Mouse (Mus musculus) left cerebral cortex, postnatal 10 days (tissue): Measurements from ENCODE around the gene Trappc11. TPM values are rescaled to one million over a fixed set of nuclear protein-coding genes. Genes with fewer than 3 reads are reported as not detected.
"Not testable (repeated sequence)": the region's sequence is repeated elsewhere in the genome, so short reads cannot be mapped to it uniquely, and the experiment has no call there.

Experiments used
- DNase-seq, 2 experiments: peaks; one replicate each; pipeline ENCODE4 v3.0.0; 2021 to 2022; ENCODE audit warnings: low spot score in 2 of 2, mixed read lengths in 1 of 2; ENCODE audit errors: extremely low spot score in 1 of 2
- intact Hi-C: fragments of 180-260 bp; cut with DNase I; formaldehyde crosslinking; loops from one replicate; pipeline ENCODE4 v1.15.1; 2025
- total RNA-seq, 2 experiments: library from RNA; stranded (reverse); gene quantifications; 2 replicates each; pipeline ENCODE4 v1.2.3; 2021

Gene Trappc11
- total RNA-seq, 2 experiments from 2014 or later = 51.4 to 54.0 TPM

DNA sequence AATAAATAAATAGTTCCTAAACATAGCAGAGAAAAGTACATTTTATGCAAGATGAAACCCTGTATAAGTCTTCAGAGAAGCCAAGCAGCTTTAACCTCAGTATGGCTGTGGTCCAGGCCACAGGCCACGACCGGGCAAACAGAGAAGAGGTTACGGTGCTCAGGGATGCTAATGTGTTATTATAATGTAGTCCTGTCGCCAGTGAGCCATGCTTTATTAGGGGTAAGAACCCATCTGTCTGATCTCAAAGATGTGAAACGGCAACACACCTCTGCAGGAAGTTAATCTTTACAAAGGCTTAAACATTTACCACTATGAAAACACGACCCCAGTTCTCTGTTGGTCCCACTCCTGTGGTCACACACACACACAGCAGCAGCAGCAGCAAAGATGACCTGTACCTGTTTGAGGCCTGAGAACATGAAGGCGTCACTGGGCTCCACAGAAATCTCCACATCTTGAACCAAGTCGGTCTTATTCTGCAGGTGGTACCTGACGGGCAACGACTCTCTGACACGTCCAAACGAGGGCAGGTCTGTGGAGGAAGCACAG, 38.6 kb downstream of the Trappc11 start:
- intact Hi-C loops = no loop called here
- no peak for DNase-seq

DNA sequence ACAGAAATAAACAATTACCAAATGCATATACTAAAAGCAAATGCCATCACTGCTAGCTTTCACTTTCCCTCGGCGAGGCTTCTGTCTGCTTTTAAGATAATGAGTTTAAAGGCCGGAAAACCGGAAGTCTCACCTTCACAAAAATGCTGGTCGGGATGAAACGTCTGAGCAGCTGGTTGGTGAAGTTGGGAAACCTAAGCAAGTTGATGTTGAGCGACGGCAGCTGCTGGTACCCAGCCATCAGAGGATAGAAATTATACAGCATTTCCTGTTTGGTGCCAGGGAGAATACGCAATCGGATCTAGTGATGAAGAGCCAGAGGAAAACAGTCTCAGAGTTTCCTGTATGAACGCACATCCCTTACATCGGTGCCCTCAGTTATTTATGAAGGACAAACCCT, 40.2 kb downstream of the Trappc11 start:
- no peak for DNase-seq
- intact Hi-C loops = no loop called here

DNA sequence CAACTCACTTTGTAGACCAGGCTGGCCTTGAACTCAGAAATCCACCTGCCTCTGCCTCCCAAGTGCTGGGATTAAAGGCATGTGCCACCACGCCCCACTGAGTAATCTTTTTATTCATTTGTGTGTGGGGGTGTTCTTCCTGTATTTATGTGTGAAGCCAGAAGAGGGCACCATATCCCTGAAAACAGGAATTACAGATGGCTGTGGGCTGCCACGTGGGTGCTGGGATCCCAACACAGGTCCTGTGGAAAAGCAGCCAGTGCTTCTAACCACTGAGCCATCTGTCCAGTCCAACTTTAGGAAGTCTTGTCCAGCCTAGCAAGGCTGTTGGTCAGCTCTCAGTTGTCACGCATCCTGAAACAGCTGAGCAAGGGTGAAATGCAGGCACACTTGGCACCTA, 46.0 kb downstream of the Trappc11 start:
- intact Hi-C loops = no loop called here

DNA sequence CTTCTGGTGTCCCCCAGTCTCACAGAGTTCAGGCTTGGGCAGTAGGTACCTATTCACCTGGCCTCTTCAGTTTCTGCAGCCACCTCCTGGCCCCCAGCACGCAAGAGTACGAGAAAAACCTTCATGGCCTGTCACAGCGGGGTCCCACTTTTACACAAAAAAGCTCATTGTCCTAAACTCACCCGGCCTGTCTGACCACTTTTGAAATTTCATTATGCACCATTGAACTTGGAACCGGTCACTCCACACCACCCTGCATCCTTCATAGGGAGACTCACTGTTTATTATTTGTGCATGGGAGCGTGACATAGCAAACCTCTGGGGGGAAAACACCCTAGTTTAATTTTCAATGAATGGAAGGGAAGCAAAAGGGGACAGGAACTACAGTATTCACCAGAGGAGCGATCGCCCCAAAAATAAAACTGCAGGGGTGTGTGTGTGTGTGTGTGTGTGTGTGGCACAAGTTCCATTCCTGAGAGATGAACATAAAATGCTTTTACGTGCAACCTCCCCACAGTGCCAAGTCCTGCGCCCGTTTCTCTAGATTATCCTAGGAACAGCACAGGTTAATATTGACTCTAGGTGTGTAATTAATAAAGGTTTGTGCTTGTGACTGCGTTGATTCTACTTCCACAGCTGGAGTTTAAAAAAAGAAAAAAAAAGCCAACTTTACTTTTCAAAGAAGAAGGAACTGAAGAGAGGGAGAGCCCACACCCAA, 50.8 kb downstream of the Trappc11 start:
- intact Hi-C loops = no loop called here
- DNase-seq = no peak

More for the DNA sequence above, 46.0 kb downstream of the Trappc11 start:
- no peak for DNase-seq

DNA sequence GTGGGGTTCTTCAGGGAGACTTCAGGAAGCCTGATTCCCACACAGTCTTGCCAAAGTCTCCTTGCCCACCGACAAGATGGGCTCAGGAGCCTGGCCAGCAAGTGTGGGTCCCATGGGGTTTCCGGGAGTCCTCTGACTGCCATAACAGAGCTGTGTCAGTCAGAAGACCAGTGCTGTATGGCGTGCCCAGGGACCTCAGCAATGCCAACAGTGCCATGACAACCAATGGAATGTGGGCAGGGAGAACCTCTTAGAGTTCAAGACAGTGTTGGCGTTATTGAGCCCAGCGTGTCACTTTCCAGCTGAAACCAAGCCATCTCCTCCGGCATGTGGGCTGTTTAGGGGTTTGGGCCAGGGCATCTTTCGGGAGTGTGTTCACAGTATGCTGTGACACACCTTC, 53.2 kb downstream of the Trappc11 start:
- DNase-seq = no peak
- intact Hi-C loops = no loop called here

DNA sequence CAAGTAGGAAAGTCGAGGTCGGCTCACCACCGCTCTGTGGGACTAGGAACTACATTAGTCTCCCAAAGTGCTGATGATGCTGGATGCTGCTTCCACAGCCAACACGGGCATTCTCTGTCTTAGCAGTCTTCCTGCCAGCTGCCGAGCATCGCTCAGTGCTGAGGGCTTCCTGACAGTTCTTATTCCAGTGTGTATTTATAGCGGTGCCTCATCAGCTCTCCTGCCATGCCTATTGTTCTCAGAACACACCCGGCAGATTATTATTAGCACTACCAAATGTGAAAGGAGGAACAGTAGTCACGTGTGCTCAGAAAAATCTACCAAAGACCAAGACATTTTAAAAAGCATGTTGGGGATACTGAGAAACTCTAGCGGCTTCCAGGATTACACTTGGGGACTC, 71.6 kb downstream of the Trappc11 start:
- intact Hi-C loops = no loop called here
- DNase-seq = peak; percentile 46 to 59

DNA sequence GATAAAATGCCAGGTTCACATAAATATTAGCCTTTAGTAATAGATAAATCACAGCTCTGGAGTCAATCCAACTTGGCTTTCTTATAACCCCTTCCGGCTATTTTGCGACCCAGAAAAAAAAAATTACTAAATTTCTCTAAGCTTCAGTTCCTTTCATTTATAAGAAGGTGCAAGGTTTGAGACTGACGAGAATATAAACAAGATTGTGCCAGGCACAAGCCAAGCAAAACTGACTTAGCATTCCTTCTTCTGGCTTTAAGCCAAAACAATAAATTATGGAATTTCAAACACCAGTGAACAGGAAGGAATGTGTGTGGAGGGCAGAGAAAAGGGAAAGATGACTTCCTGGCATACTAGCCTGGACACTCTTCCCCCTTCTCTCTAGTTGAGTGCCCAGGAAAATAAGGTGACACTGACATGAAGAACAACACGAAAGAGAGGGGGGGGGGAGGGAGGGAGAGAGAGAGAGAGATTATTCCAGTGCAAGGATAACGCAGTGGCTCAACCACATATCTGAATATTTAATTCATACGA, 74.0 kb downstream of the Trappc11 start:
- intact Hi-C loops = no loop called here

DNA sequence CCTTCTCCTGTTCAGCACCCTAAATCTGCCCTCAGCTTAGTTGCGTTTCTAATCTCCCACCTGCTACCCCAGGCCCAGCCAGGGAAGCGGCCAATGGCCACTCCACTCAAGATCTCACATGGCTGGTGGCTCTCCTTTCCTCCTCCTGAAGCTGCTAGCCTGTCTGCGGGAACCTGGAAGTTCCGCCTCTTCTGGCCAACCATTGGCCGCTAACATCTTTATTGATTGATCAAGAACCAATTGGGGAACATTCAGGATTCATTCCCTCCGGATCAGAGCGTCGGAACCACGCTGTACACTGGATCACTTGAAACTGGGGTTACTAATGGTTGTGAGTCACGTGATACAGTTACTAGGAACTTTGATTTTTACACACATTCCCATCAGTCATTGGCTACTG, 74.7 kb downstream of the Trappc11 start:
- DNase-seq = peak in 1 of 2 experiments; percentile 19
- intact Hi-C loops = no loop called here

More for the DNA sequence above, 74.0 kb downstream of the Trappc11 start:
- DNase-seq = no peak

DNA sequence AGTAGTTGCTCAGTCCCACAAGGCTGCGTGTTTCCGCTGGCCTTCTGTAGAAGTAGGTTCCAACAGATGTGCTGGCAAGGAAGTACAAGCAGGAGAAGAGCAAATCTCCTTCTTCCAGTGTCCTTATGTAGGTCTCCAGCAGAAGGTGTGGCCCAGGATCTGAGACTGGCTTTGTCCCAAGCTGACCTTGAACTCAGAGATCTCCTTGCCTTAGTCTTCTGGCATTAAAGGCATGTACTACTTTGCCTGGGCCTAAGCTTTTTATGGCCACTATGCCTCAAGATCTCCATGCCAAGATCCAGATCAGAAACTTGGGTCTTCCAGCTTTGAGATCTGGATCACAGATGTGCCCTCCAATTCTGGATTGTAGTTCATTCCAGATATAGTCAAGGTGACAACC, 84.1 kb downstream of the Trappc11 start:
- intact Hi-C loops, DNase-seq: not testable (repeated sequence)

DNA sequence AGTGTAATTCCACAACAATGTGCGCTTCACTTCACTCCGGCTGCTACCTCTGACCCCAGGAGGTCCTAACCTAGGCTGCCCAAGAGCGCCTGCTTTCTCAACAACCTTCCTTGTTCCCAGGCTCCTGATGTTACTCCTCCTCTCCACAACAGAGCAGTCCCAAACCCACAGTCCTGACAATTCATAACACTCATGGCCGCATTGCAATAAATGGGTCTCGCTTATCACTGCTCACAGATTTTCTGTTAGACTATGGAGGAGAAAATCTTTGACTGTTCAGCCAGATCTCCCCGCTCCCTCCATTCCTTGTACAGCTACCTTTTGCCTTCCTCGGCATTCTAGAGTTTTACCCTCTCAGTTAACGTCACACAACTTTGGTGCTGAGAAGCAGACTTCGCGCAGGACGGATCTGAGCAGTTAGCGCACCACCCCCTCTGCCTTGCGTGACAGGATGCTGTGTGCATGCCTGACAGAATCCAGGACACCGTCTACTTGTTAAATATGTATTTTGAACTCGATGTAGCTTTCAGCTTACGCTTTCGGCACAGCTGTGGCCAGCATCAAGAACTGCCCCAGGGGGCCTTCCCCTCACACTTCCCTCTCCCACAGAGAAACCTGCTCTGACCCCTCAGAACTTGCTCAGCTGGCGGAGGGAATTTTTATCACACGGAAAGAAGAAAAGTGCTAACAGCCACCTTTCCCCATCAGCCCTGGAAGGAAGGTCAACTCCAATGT, 86.8 kb downstream of the Trappc11 start, which contains the start of gene Stox2:
Stox2 (minus strand) TSS at position 51 of the 735 bp plus-strand sequence.
- peak in 1 of 2 experiments; percentile 45 for DNase-seq
- intact Hi-C loops = no loop called here

Other genes with a start within 250 kb of the Trappc11 start
- 10 to 100 TPM; 85.0 to 89.4 TPM for gene Stox2, start 87.1 kb downstream of the Trappc11 start, total RNA-seq
- gene Rwdd4a, start 194 bp upstream of the Trappc11 start, total RNA-seq = 10 to 100 TPM; 24.4 to 29.4 TPM
- gene Ing2, start 142.1 kb upstream of the Trappc11 start, total RNA-seq = 10 to 100 TPM; 38.3 to 42.9 TPM
- gene Cdkn2aip, start 180.5 kb upstream of the Trappc11 start, total RNA-seq = 10 to 100 TPM; 12.6 to 13.1 TPM